Mouse (Mus musculus): ENCODE measurements around the gene Gapt. TPM values are rescaled to one million over a fixed set of nuclear protein-coding genes. Genes with fewer than 3 reads are reported as not detected.
A peak's percentile ranks its signal among the peaks of the same experiment; 100 is the strongest.
"Not testable (repeated sequence)": the region's sequence is repeated elsewhere in the genome, so short reads cannot be mapped to it uniquely, and the experiment has no call there.

Gapt gene
- total RNA-seq (2021), result not detected

GRCm38 (mm10) chr13:110356941-110357340, at the start of gene Gapt:
Gene Gapt (minus strand): TSS chr13:110357199.
- intact Hi-C loops (cut with DNase I), result no loop called here
- DNase-seq (ENCODE audit: low spot score in 2 of 2), result no peak

GRCm38 (mm10) chr13:110406152-110406551, 49.2 kb upstream of the Gapt start:
- intact Hi-C loops (cut with DNase I), result loop anchor here (10.0 kb wide), 1 partner anchor 109 kb away; no protein-coding TSS in a partner anchor

GRCm38 (mm10) chr13:110404686-110405085, 47.7 kb upstream of the Gapt start:
- intact Hi-C loops (cut with DNase I), result loop anchor here (10.0 kb wide), 1 partner anchor 110 kb away; no protein-coding TSS in a partner anchor
- DNase-seq (ENCODE audit: low spot score in 2 of 2), result not testable (repeated sequence)

More at GRCm38 (mm10) chr13:110406152-110406551, 49.2 kb upstream of the Gapt start:
- DNase-seq (ENCODE audit: low spot score in 2 of 2), result no peak

- intact Hi-C loops (cut with DNase I), result loop anchor here (10.0 kb wide), 1 partner anchor 111 kb away; no protein-coding TSS in a partner anchor
- DNase-seq (ENCODE audit: low spot score in 2 of 2), result no peak
Observed at GRCm38 (mm10) chr13:110404059-110404458, 47.1 kb upstream of the Gapt start.

- intact Hi-C loops (cut with DNase I), result loop anchor here (10.0 kb wide), 1 partner anchor 113 kb away; no protein-coding TSS in a partner anchor
- DNase-seq (ENCODE audit: low spot score in 2 of 2), result no peak
Observed at GRCm38 (mm10) chr13:110401877-110402276, 44.9 kb upstream of the Gapt start.

GRCm38 (mm10) chr13:110401443-110401842, 44.4 kb upstream of the Gapt start:
- peak in 1 of 2 experiments; percentile 7 for DNase-seq (ENCODE audit: low spot score in 2 of 2)
- intact Hi-C loops (cut with DNase I), result loop anchor here (10.0 kb wide), 1 partner anchor 113 kb away; no protein-coding TSS in a partner anchor

- intact Hi-C loops (cut with DNase I), result loop anchor here (5.0 to 10.0 kb wide), 4 partner anchors 164 to 696 kb away; no protein-coding TSS in a partner anchor
- DNase-seq (ENCODE audit: low spot score in 2 of 2), result peak; percentile 23 to 33
Observed at GRCm38 (mm10) chr13:110398513-110399270, 41.7 kb upstream of the Gapt start.

- DNase-seq (ENCODE audit: low spot score in 2 of 2), result peak in 1 of 2 experiments; percentile 10
- intact Hi-C loops (cut with DNase I), result loop anchor here (5.0 to 10.0 kb wide), 4 partner anchors 165 to 697 kb away; no protein-coding TSS in a partner anchor
Observed at GRCm38 (mm10) chr13:110397750-110398149, 40.8 kb upstream of the Gapt start.

- intact Hi-C loops (cut with DNase I), result loop anchor here (2.0 to 10.0 kb wide), 5 partner anchors 166 to 699 kb away; no protein-coding TSS in a partner anchor
- no peak for DNase-seq (ENCODE audit: low spot score in 2 of 2)
Observed at GRCm38 (mm10) chr13:110395916-110396685, 39.1 kb upstream of the Gapt start.

GRCm38 (mm10) chr13:110395179-110395794, 38.3 kb upstream of the Gapt start:
- DNase-seq (ENCODE audit: low spot score in 2 of 2), result no peak
- intact Hi-C loops (cut with DNase I), result loop anchor here (2.0 to 10.0 kb wide), 5 partner anchors 167 to 700 kb away; no protein-coding TSS in a partner anchor

GRCm38 (mm10) chr13:110394291-110395178, 37.5 kb upstream of the Gapt start, which contains the start of gene Plk2:
Gene Plk2 (plus strand): TSS chr13:110395046.
- intact Hi-C loops (cut with DNase I), result loop anchor here (2.0 to 10.0 kb wide), 7 partner anchors 168 to 1333 kb away; no protein-coding TSS in a partner anchor
- DNase-seq (ENCODE audit: low spot score in 2 of 2), result peak; percentile 95 to 97

GRCm38 (mm10) chr13:110392631-110393030, 35.6 kb upstream of the Gapt start:
- intact Hi-C loops (cut with DNase I), result loop anchor here (2.0 to 10.0 kb wide), 5 partner anchors 475 to 1335 kb away; no protein-coding TSS in a partner anchor

GRCm38 (mm10) chr13:110392210-110392609, 35.2 kb upstream of the Gapt start:
- DNase-seq (ENCODE audit: low spot score in 2 of 2), result peak in 1 of 2 experiments; percentile 75
- intact Hi-C loops (cut with DNase I), result loop anchor here (2.0 to 10.0 kb wide), 5 partner anchors 475 to 1335 kb away; no protein-coding TSS in a partner anchor

More at GRCm38 (mm10) chr13:110392631-110393030, 35.6 kb upstream of the Gapt start:
- no peak for DNase-seq (ENCODE audit: low spot score in 2 of 2)

GRCm38 (mm10) chr13:110384514-110384913, 27.5 kb upstream of the Gapt start:
- intact Hi-C loops (cut with DNase I), result no loop called here
- DNase-seq (ENCODE audit: low spot score in 2 of 2), result no peak

- no peak for DNase-seq (ENCODE audit: low spot score in 2 of 2)
- intact Hi-C loops (cut with DNase I), result loop anchor here (2.0 kb wide), 2 partner anchors 856 to 1028 kb away; no protein-coding TSS in a partner anchor
Observed at GRCm38 (mm10) chr13:110382447-110382901, 25.5 kb upstream of the Gapt start.

GRCm38 (mm10) chr13:110369673-110370072, 12.7 kb upstream of the Gapt start:
- intact Hi-C loops (cut with DNase I), result no loop called here
- no peak for DNase-seq (ENCODE audit: low spot score in 2 of 2)

GRCm38 (mm10) chr13:110368556-110369040, 11.6 kb upstream of the Gapt start:
- DNase-seq (ENCODE audit: low spot score in 2 of 2), result peak; percentile 60 to 69
- intact Hi-C loops (cut with DNase I), result loop anchor here (1.0 kb wide), 1 partner anchor 306 kb away; no protein-coding TSS in a partner anchor
